In the genomic region with DNA sequence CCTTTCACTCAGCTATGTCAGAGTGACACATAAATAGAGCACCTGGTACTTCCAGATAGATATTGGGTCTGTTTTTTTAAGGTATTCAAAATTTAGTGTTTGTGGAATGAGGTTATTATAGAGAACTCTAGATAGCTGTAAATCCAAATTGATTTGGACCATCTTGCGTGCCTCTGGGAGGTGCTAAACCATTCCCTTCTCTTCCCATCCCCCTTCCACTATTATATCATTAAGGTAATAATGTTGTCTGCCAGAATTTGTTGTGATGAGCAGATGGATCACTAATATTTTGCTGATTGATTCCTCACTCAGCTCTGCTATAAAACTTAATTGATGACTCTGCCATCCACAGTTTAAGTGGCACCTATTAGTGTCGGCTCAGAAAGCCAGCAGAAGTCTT, we compare ENCODE assay signal across 22 mouse cellular contexts.
DNase-seq lines count a peak whose midpoint lies in the region; ATAC-seq lines count a peak whose summit lies in the region.
"Had no signal": no experiment of that assay in that cellular context is flagged by ENCODE, and none has a peak within 500 bp of the region (broad histone marks: within the 10 kb centered on the region; RNA-seq: fewer than 3 reads in every experiment).

No protein-coding gene starts in this region.

- ATAC-seq in neural tube, embryonic 13.5 days (ENCODE audit: low read depth), result peak; percentile 65
- ATAC-seq in neural tube, embryonic 14.5 days (ENCODE audit: low read depth), result peak; percentile 54; the same call in 1 of the 2 replicates
- ATAC-seq in neural tube, embryonic 15.5 days (ENCODE audit: low FRiP score), result peak; percentile 55
- ATAC-seq: activated CD4-positive, CD25-positive, alpha-beta regulatory T cell, adult 4 months; CD4-positive, CD25-positive, alpha-beta regulatory T cell, adult 4 months; Patski had no signal

- H3K27me3 ChIP-seq in neural tube, embryonic 13.5 days, result no peaks in the 10 kb centered on the region
- no peaks in the 10 kb centered on the region for H3K27me3 ChIP-seq in neural tube, embryonic 14.5 days (ENCODE audit: control insufficient read depth, insufficient read depth, low read length)
- H3K27me3 ChIP-seq in neural tube, embryonic 15.5 days (replicated peaks), result no peaks in the 10 kb centered on the region
- H3K27me3 ChIP-seq: CH12.LX, Patski had no signal

- no peak overlapping the region for H3K4me2 ChIP-seq in neural tube, embryonic 13.5 days
- no peak overlapping the region for H3K4me2 ChIP-seq in neural tube, embryonic 14.5 days (ENCODE audit: low read depth, low read length)
- H3K4me2 ChIP-seq in neural tube, embryonic 15.5 days, result no peak overlapping the region

- intact Hi-C loops in heart, postnatal 10 days (cut with DNase I), result no loop called here

- no peak overlapping the region for H3K4me3 ChIP-seq in neural tube, embryonic 13.5 days
- no peak overlapping the region for H3K4me3 ChIP-seq in neural tube, embryonic 14.5 days (ENCODE audit: low read depth, low read length)
- no peak overlapping the region for H3K4me3 ChIP-seq in neural tube, embryonic 15.5 days (replicated peaks)

- H3K9ac ChIP-seq in neural tube, embryonic 13.5 days, result no peak overlapping the region
- no peak overlapping the region for H3K9ac ChIP-seq in neural tube, embryonic 14.5 days (replicated peaks; ENCODE audit: low read depth, low read length)
- H3K9ac ChIP-seq in neural tube, embryonic 15.5 days (replicated peaks), result no peak overlapping the region

- H3K9me3 ChIP-seq in neural tube, embryonic 13.5 days, result no peaks in the 10 kb centered on the region
- no peaks in the 10 kb centered on the region for H3K9me3 ChIP-seq in neural tube, embryonic 14.5 days (ENCODE audit: control insufficient read depth, low read length)
- no peaks in the 10 kb centered on the region for H3K9me3 ChIP-seq in neural tube, embryonic 15.5 days (replicated peaks)
- H3K9me3 ChIP-seq: G1E had no signal

- peak overlapping the region; percentile 52 for H3K27ac ChIP-seq in neural tube, embryonic 13.5 days (replicated peaks)
- peak overlapping the region; percentile 39; the same call in 1 of the 2 replicates for H3K27ac ChIP-seq in neural tube, embryonic 14.5 days (ENCODE audit: low read depth, low read length)
- no peak overlapping the region for H3K27ac ChIP-seq in neural tube, embryonic 15.5 days (replicated peaks)

- H3K36me3 ChIP-seq in neural tube, embryonic 13.5 days, result no peaks in the 10 kb centered on the region
- H3K36me3 ChIP-seq in neural tube, embryonic 14.5 days (ENCODE audit: control insufficient read depth, insufficient read depth, low read length), result no peaks in the 10 kb centered on the region
- no peaks in the 10 kb centered on the region for H3K36me3 ChIP-seq in neural tube, embryonic 15.5 days
- H3K36me3 ChIP-seq: G1E had no signal

- peaks cover 48% of the 10 kb centered on the region for H3K4me1 ChIP-seq in neural tube, embryonic 13.5 days (replicated peaks)
- H3K4me1 ChIP-seq in neural tube, embryonic 14.5 days (ENCODE audit: control insufficient read depth, insufficient read depth, low read length), result peaks cover 13% of the 10 kb centered on the region
- H3K4me1 ChIP-seq in neural tube, embryonic 15.5 days, result peaks cover 22% of the 10 kb centered on the region

- peak; percentile 23 for DNase-seq in heart, adult 11 months
- no peak for DNase-seq in heart, postnatal 10 days
- no peak for DNase-seq in neural tube, embryonic 10.5 days (ENCODE audit: extremely low spot score, low spot score)
- no peak for DNase-seq in cerebellum, postnatal 36 days
- DNase-seq in cerebellum, adult 8-10 months, result no peak
- DNase-seq: adrenal gland, adult 2 months; adrenal gland, adult 8-10 months; adrenal gland, postnatal 10 days; adrenal gland, postnatal 14 days; adrenal gland, postnatal 25 days; adrenal gland, postnatal 36 days; B cell, adult 2 months; cerebellum, adult 11 months; cerebellum, adult 11-12 months had no signal

- 30% methylated on average over 2 of the region's 2 CpGs for WGBS in neural tube, embryonic 13.5 days
- WGBS in neural tube, embryonic 14.5 days, result 32% methylated on average over 2 of the region's 2 CpGs
- 31% methylated on average over 2 of the region's 2 CpGs for WGBS in neural tube, embryonic 15.5 days
